Mouse (Mus musculus) frontal cortex, adult 2 months (tissue): ENCODE measurements around the gene Serinc5. TPM values are rescaled to one million over a fixed set of nuclear protein-coding genes. Genes with fewer than 3 reads are reported as not detected.

Experiments used
- DNase-seq, 2 experiments: peaks; one replicate each; pipeline ENCODE4 v3.0.0; 2022; ENCODE audit warnings: low spot score in 1 of 2; ENCODE audit errors: extremely low spot score in 1 of 2
- polyA plus RNA-seq: library from polyadenylated mRNA; depleted of rRNA; stranded (reverse); fragments of >200 nt; gene quantifications from 2 replicates; pipeline ENCODE4 v1.2.3, GENCODE M21; 2012

Gene Serinc5
- polyA plus RNA-seq, 1 experiment: 75.2 TPM

GRCm38 (mm10) chr13:92699395-92699794 is 88.5 kb downstream of the Serinc5 start:
- no peak for DNase-seq

DNA sequence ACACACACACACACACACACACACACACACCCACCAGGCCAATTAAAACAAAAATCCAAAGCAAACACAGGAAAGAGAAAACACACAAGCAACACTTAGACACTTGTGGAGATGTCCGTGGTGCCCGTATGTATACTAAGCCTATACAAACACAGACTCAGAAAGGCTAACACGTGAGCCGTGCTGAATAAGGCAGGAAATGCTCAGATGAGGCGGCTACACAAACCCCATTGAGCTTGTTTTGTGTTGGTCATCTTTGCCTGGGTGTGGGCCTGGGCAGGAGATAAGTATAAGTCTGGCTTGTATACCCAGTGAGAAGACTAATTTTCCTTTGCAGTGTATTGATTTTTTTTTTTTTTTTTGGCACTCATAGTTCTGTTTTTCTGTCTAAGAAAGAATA is 91.1 kb downstream of the Serinc5 start:
- DNase-seq: no peak

GRCm38 (mm10) chr13:92703241-92704027 is 92.5 kb downstream of the Serinc5 start:
- peak; percentile 59 to 74 for DNase-seq

DNA sequence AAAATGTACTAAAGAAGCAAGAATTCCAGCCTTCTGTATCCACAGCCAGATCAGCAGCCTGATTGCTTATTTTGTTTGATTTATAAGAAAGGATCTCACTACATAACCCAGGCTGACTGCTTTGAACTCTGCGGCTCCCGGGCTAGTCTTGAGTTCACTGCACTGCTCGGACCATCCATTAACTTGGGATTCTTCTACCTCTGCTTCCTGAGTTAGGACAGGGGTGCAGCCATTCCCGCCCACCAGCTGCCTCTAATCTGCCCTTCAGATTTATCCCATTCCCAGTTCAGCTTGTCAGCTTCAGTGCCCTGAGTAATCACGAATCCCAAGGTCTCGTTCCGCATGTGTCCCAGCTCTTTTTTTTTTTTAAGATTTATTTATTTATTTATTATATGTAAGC is 93.3 kb downstream of the Serinc5 start:
- DNase-seq: no peak

DNA sequence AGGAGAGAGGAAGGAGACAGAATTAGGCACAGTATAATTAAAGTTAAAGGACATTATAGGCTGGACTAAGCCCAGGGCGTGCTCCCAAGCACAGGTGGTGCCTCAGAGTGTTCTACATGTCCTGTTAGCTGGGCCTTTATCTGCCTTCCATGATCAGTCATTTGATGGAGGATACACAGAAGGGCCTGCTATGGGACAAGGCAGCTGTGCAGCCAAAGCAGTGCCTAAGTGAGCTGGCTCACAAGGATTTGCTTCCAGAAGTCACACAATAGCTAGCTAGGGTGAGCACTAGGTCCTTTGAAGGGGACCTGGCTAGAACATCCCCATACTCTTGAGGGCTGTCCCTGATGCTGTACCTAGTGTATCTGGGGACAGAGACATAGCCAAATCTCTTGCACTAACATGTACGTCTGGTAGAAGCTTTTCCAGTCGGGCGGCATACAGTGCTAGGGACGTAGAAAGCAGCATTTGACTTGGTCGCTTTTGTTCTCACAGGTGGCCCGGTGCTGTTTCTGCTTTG is 94.2 kb downstream of the Serinc5 start:
- DNase-seq: no peak

GRCm38 (mm10) chr13:92706342-92707061 is 95.6 kb downstream of the Serinc5 start:
- DNase-seq: no peak

- DNase-seq: no peak
Observed at GRCm38 (mm10) chr13:92707941-92708340, 97.0 kb downstream of the Serinc5 start.

GRCm38 (mm10) chr13:92708466-92708865 is 97.6 kb downstream of the Serinc5 start:
- no peak for DNase-seq

DNA sequence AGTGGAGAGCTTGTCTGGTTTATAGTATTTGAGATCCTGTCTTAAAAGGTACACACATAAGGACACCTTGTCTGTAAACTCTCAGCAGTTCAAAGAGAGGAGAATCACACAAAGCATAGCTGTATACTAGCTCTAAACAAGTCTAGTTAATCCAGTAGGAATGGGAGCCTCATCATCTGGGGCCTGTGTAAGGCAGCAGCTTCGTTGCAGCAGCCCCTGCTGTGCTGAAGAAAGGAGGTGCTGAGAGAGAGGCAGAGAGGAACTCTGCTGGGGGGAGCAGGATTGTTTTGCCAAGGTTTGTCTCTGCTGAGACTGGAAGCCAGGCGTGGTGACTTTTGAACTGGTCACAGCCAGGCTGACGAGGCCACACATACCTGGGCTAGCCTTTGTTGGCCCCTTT is 98.6 kb downstream of the Serinc5 start:
- no peak for DNase-seq

- DNase-seq: no peak
Observed at GRCm38 (mm10) chr13:92710361-92710760, 99.5 kb downstream of the Serinc5 start.

DNA sequence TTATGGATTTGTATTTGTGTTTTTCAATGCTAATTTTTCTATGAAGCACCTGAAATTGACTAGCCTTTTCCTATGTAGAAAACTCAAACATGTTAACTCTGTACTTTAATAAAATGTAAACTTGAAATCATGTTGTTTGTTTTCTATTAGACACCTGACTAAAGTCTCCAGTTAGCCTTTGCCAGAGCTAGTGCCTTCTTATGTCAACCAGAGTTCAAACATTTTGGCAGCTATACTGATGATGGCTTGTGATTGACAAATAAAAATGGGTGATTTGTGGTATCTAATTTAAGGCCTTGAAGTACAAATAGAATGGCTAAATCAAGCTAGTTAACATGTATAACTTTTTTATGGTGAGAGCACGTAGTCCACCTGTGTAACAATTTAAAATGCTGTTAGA is 100.9 kb downstream of the Serinc5 start:
- DNase-seq: no peak

- DNase-seq: no peak
Observed at GRCm38 (mm10) chr13:92712619-92713018, 101.7 kb downstream of the Serinc5 start.

- no peak for DNase-seq
Observed at GRCm38 (mm10) chr13:92717851-92718665, 107.2 kb downstream of the Serinc5 start.

DNA sequence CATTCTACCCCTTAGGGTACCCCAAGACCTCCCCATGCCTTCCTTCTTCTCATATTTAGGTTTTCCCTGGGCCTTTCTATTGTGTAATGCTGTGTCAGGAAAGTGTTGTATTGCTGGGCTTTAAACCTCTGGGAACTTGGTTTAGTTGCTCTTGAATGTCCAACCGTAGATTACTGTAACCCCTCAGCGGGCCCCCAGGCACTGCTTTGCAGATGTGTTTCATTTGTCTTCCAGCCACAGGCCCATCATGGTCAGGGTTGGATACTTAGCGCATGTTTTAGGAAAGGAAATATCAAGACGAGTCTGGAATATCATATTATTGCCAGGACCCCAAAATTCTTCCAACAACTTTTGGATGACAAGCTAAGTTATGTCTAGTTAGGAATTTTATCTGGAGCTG is 110.1 kb downstream of the Serinc5 start:
- DNase-seq: no peak

GRCm38 (mm10) chr13:92722389-92722788 is 111.5 kb downstream of the Serinc5 start:
- DNase-seq: no peak

- DNase-seq: peak in 1 of 2 experiments; percentile 45
Observed at GRCm38 (mm10) chr13:92729811-92730210, 118.9 kb downstream of the Serinc5 start.

DNA sequence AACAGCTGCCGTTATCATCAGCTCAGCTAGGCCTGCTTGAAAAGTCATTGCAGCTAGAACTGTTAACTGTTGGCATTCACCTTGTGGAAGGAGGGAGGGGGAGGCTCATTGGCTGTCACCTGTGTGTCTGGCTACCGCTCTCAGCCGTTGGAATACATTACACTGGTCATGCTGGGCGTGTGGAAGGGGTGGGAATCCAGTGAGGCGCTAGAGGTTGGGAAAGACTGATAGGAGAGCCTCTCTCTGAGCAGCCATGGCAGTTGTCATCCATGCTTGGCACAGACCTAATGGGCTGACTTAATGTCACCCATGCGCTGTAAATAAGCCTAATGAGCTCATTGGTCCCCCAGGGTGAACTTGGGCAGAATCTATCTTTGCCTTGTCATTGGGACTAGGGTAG is 120.9 kb downstream of the Serinc5 start:
- no peak for DNase-seq

GRCm38 (mm10) chr13:92732836-92733235 is 121.9 kb downstream of the Serinc5 start:
- no peak for DNase-seq

- DNase-seq: peak in 1 of 2 experiments; percentile 48
Observed at GRCm38 (mm10) chr13:92733252-92733651, 122.4 kb downstream of the Serinc5 start.

GRCm38 (mm10) chr13:92733741-92734140 is 122.8 kb downstream of the Serinc5 start:
- no peak for DNase-seq

- DNase-seq: no peak
Observed at GRCm38 (mm10) chr13:92735693-92736092, 124.8 kb downstream of the Serinc5 start.
